Mouse (Mus musculus) spleen, adult 2 months (tissue): ENCODE results near the gene Naa10.

Experiments used
- CTCF ChIP-seq: fragments of 200-500 bp; IDR thresholded peaks from 2 replicates; pipeline ENCODE4 v1.5.1; 2011; ENCODE audit warnings: mild to moderate bottlenecking, inconsistent platforms; ENCODE audit not compliant: insufficient read depth, insufficient read length, insufficient replicate concordance; ENCODE audit errors: extremely low read depth
- POLR2A ChIP-seq: fragments of 200-500 bp; IDR thresholded peaks from 2 replicates; pipeline ENCODE4 v1.6.1; 2011; ENCODE audit warnings: low read depth, low read length, inconsistent platforms

- TF ChIP-seq POLR2A = no peak
- TF ChIP-seq CTCF = no peak
Observed at GRCm38 (mm10) chrX:73930402-73931062, 8.8 kb upstream of the Naa10 start, which contains the start of gene Renbp.
